Mouse (Mus musculus) monocyte, adult 2 months (primary cell): ENCODE data around the gene Cd52.
"Not testable (repeated sequence)": the region's sequence is repeated elsewhere in the genome, so short reads cannot be mapped to it uniquely, and the experiment has no call there.

Source experiments
- DNase-seq, 2 experiments: peaks; one replicate each; pipeline ENCODE4 v3.0.0; 2022; ENCODE audit warnings: low spot score in 2 of 2, low read depth in 1 of 2

Cd52 gene

DNA sequence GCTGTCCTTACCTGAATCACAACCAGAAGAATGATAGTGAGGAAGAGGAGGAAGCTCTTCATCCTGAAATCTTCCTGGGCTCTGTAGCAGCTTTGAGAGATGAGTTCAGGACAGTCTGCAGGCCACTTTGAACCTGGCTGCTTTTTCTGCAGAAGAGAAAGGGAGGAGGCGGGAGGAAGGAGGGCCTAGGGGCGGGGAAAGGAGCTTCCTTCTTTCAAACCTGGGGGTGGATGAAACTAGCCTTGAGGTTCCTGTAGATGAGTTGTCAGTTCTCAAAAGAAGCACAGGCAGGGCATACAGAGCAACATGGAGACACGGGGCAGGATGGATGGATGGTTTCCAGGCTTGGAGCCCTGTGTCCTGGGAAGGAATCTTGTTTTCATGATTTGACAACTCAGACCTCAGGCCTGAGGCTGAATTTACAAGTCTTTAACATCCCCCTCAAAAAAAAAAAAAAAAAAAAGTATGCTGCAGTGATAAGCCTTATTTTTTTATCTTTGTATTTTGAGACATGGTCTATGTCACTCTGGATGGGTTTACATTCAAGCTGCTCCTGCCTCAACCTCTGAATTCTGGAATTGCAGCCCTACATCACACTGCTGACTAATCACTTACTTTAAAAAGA, at the start of gene Cd52:
Cd52 (minus strand) TSS at position 160 of the 625 bp plus-strand sequence.
- peak; percentile 71 to 78 for DNase-seq

DNA sequence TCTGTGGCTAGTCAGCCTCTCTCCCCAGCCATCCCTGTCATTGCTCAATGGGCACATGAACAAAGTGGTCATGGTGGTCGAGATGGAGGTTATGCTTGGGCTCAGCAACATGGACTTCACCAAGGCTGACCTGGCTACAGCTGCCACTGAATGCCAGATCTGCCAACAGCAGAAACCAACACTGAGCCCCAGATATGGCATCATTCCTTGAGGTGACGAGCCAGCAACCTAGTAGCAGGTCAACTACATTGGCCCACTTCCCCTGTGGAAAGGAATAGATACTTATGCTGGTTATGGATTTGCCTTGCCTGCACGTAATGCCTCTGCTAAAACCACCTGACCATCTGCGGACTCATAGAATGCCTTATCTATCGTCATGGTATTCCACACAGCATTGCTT, 49.4 kb upstream of the Cd52 start:
- not testable (repeated sequence) for DNase-seq

DNA sequence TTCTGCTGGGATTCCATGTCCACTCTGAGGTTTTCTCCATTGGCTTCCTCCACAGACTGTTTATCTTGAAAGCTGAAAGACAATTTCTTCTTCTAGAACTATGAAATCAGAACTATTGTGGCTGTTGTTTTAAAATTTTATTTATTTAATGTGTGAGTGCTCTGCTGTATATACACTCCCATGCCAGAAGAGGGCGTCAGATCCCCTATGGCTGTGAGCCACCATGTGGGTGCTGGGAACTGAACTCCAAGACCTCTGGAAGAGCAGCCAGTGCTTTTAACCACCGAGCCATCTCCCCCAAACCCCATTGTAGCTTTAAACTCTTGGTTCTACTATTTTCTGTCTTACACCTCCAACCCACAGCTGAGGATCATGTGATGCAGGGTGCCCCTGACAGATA, 44.0 kb upstream of the Cd52 start:
- DNase-seq, result no peak

DNA sequence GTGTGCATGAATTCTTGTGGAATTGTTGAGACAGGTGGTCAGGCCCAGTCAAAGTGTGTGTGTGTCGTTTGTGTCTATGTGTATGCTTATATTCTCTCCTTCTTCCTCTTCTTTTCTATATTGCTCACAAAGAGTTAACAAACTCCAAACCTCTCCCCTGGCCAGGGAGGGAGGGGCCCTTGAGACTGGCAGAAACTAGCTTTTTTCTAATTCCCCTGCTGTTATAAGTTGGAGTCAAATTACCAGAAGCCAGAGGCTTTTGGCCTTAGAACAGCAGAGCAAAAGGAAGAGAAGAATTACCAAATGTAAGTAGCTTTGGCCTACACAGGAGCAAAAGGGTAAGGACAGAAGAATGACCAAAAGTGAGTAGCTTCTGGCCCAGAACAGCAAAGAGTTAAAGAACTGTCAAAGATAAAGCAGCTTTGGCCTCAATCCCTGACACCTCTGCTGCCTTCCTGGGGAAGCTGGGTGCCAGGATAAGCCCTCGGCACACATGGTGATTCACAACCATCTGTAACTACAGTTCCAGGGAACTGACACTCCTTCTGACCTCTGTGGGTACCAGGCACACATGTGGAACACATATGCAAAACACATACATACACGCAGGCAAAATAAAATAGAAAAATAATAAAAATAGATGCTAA, 41.5 kb upstream of the Cd52 start:
- no peak for DNase-seq

DNA sequence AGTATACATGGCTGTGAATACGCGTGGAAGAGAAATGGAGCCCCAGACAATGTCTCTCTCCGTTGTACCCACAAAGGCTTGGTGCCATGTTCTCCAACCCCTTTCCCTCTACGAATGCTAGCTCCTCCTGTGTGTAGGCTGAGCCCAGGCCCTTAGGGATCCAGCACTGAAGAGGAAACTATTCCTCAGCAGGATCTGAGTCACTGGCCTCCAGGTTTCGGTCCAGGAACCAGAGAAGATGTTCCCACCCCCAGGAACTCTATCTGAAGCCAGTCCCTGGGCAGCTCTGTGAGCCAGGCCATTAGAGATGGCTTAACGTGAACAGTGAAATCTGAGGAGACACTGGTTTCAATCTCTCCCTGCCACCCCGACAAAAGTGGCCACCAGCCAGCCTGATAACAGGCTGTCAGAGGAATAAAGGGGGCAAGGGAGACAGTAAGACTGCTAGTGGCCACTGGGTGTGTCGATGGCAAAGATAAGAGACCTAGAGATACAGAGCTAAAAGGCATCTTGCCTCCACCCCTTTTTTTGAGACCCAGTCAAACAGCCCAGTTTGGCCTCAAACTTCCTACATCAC, 37.7 kb upstream of the Cd52 start:
- no peak for DNase-seq

DNA sequence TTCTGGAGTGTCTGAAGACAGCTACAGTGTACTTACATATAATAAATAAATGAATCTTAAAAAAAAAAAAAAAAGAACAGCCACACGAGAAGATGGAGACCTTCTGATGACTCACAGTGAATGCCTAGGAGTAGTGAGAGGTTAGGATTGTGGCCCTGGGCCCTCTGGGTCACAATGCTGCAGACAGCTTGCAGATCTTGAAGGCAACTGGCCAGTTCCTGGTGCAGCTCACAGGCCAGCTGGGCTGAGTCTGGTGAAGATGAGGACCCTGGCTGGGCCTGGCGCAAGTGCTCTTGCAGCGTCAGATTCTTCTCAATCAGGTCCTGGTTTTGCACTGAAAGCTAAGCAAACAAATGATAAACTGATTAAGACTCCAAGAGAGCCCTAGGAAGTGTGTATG, 37.2 kb upstream of the Cd52 start:
- DNase-seq, result no peak

DNA sequence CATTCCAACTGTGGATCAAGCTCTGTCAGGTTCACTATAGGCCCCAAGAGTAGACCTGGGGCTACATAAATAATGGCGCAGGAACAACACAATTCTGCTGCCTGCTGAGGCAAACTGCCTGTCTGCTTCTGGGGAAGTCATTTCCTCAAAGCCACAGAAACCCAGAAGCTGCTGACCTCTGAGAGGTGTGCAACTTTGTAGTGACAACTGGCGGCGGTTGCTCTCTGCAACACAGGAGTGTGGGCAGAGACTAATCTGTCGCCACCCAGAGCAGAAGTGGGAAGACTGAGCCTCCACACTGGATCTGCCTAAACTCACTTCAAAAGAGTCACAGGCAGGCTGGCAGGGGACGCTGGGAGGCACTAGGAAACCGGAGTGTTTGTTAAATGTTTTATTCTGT, 34.6 kb upstream of the Cd52 start:
- peak; percentile 40 to 49 for DNase-seq

DNA sequence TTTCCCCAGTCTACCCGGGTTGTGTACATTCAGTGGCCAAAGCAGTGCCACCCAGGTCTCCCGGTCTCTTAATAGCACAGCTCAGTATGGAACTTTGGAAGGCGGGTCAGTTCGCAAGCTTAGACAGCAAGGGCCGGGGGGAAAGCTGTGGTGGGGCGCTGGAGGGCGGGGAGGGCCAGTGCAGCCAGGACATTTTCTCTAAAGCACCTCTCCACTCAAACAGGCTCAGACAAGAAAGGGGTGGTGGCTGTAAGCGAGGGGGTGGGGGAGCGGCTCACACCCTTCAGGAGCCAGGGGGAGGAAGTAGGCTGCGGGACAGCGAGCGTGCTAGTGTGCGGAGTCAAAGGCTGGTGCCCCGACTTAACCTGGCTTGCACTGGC, 34.1 kb upstream of the Cd52 start:
- DNase-seq, result no peak

DNA sequence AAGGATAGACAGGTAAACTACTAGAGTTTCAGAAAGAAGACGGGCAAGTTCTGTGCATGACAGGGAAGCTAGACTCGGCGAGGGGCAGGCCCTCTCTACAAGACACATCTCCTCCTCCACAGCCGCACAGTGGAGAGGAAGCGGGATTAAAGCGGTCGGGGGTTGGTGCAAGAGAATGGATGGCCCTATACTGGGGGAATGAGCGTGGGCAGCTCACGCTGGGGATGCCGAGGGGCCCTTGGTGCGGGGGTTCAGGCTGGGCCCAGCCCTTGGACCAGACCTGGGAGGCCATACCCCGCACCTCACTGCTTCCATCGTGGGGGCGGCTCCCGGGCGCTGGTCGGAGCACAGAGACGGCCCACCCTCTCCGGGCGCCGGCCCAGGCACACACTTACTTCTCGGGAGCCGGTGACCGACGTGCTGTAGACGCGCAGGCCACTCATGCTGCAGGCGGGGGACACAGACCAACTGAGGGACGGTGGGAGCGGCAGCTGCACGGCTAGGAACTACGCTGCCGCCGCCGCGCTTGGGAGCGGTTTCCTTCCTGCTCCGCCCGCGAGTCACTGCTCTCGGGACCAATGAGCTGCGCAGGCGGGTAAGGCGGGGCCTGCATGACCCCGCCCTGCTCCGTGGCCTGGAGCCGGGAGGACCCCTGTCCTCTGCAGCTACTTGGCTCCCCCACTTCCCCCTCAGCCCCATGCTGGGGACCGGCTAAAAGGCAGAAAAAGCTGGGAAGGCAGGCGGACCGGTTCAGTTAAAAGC, 33.5 kb upstream of the Cd52 start, which contains the start of gene Sh3bgrl3:
Sh3bgrl3 (minus strand) TSS at position 569 of the 762 bp plus-strand sequence.
- peak; percentile 55 to 79 for DNase-seq

DNA sequence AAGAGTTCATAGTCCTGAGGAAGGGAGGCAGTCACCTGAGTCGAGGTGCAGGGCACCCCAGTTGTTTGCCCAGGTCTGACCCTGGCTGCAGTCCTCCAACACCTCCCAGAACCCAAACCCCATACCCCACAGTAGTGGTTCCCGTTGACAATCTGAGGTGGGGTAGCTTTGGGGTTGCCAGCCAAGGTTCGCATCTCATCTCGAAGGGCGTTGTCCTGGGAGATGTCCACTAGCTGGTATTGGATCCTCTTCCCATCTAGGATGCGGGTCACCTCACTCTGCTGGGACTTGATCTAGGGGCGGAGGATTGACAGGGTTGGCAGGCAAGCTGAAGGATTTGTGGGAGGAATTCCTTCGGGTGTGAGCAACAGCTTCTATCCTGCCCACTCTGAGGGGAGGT, 32.9 kb upstream of the Cd52 start:
- DNase-seq, result no peak

DNA sequence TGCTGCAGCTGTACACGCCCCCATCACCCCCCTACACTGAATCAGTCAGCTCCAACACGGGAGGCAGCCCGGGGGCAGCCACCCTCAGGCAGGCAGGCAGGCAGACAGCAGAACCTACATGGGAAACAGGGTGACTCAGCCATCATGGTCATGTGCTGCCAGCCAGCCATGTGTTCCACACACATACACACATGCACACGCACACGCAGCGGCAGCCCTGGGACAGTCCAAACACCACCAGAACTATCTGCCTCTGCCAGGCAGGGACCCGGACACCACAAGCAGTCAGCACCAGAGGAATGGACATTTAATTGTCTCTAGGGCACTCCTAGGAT, 32.2 kb upstream of the Cd52 start:
- no peak for DNase-seq

DNA sequence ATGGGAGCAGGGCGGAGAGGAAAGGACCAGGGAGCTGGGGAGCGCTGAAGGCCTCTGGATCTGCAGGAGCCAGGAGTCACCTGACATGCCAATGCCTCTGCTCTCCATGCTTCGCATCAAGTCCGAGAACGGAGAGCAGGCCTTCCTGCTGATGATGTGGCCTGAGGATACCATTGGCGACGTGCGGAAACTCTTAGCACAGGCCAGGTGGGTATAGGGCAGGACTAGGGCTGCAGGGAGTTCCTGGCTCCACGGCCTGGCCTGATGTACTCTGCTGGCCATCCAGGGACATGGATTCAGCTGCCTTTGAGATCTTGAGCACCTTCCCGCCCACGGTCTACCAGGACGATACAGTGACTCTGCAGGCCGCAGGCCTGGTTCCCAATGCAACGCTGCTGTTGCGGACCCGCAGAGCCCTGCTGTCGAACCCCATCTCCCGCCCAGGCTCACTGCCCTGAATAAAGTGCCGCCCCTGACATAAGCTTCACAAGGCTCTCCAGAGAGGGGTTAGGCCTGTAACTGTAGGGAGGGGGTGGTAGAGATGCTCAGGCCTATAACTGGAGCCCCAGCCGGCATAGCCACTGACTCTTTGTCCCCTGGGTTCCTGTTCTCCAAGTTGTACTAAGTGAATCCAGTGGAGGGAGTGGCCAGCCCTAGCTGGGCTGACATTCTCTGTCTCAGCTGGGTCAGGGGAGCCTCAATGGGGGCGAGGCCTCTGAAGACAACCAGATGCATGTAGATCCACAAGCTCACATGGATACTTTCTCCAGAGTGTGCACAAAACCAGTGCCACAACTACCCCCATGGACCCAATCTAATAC, 31.6 kb upstream of the Cd52 start:
- DNase-seq, result no peak

DNA sequence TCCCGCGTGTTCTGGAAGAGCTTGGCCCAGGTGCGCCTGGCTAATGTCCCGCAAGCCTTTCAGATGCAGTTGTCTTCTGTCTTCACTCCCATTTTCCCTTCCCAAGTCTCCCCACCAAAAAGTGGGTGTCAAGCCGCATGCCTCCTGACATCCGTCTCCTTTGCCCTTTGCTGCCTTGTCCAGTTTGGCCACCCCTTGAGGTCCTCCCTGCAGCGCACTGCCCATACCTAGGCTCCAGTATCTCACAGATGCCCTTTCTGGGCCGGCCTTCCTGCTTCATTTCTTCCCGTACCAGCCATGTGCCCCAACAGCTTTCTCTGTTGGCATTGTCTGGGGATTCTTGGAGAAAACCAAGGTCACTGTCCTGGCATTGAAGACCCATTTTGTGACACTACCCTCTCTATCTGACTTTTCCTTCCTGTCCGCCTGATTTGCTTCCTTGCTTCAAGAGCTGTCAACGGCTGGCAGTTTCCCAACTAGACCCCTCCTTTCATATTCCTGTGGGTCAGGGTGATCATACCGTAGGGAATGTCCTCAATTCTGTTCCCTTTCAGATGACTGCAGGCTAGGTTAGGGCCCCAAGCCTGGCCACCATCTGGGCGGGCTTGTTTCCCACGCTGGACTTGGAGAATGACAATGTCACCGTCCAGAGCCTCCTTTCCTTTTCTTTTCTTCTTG, 30.6 kb upstream of the Cd52 start:
- DNase-seq, result no peak

DNA sequence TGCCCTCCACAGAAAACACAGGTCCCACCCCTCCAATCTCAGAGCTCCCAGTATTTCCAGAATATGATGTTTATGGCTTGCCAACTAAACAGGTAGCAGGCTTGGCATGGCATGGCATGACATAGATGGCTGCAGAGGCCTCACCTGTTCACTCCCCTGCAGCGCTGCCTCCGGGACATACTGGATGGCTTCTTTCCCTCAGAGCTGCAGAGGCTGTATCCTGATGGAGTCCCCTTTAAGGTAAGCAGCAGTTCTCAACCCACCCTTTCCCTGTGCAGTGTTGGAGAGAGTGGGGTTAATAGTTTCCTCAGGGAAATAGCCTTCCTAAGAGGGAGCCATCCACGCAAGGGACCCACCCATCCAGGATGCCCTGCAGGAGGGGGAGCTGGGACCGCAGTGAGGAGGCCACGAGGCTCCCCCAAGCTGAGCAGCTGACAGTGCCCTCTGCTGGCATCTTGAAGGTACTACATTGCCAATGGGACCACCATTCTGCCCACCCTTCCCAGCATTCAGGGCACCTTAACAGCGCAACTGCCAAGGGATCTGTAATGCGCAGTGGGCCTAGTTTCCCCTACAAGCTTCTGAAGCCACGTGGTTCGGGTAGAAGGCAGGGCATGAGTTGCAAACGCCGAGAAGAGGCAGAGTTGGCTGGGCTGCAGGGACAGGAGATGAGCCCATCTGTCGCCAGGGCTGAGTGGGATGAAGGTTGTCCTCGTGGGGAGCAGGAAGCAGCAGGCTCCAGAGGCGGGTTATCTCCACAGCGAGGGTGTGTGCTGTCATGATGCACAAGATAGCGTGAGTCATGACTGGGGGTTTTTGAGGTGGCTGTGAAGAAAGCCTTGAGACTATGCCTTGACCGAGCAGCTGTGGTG, 29.0 kb upstream of the Cd52 start:
- DNase-seq, result peak in 1 of 2 experiments; percentile 29

DNA sequence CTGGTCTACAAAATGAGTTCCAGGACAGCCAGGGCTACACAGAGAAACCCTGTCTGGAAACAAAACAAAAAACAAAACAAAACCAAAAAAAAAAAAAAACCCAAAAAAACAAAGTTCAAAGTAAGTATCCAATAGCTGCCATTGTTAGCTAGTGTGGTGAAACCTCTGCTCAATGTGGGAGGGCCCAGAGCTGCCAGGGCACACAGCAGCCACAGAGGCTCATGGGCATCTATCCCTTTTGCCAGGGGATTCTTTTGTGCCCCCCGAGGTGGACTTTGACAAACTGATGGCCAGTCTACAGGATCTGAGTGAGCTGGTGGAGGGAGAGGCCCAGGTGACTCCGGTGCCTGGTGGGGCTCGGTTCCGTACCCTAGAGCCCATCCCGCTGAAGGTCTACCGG, 28.3 kb upstream of the Cd52 start:
- no peak for DNase-seq

DNA sequence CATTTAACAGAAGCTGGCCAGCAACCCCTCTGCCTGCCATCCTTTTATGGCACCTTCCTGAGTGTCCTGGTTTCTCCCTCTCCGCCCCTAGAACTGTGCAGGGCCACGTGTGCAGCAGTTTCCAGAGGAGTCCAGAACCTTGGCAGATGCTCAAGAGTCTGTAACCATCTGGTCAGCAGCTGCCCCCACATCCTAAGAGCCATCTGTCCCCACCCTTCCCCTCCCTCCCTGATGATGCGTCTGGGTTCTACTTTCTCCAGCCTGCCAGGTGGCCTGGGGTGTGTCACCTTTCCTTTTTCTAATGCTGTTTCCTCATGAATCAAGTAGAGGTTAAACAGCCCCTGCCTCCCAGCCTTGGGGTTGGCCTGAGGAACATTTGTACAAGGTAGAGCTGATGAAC, 27.4 kb upstream of the Cd52 start:
- DNase-seq, result no peak

DNA sequence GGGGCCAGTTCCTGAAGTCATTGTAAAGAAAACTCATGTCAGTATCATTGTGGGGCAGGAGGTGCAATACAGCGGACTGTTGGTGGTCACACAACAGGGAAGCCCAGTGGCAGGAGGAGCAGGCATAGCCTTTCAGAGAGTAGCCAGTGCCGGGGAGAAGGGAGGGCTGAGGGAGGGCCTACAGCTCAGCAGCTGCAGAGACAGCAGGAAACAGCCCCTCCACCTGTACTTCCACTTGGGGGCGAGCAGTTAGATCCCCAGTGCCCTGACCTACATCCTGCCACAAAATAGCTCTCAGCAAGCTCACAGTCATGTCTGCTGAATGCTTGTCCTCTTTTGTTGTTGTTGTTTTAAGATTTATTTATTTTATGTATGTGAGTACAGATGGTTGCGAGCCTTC, 26.7 kb upstream of the Cd52 start:
- no peak for DNase-seq

DNA sequence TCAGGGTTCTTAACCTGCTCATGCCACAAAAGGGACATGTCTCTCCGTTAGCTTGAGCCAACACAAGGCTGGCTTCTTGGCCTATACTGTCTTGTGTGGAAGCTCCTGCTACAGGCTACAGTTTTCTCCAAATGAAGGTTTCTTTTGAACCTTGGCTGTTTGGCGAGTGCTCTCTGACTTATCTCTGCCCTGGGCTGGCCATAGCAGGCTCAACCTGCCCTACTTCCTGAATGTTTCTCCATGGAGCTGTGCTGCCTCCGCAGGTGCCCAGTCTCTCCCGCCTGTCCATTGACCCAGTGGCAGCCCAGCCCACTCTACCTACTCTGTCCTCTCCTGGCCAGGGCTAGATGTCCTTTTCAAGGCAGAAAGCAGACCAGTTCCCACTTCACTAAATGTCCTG, 26.0 kb upstream of the Cd52 start:
- DNase-seq, result no peak

DNA sequence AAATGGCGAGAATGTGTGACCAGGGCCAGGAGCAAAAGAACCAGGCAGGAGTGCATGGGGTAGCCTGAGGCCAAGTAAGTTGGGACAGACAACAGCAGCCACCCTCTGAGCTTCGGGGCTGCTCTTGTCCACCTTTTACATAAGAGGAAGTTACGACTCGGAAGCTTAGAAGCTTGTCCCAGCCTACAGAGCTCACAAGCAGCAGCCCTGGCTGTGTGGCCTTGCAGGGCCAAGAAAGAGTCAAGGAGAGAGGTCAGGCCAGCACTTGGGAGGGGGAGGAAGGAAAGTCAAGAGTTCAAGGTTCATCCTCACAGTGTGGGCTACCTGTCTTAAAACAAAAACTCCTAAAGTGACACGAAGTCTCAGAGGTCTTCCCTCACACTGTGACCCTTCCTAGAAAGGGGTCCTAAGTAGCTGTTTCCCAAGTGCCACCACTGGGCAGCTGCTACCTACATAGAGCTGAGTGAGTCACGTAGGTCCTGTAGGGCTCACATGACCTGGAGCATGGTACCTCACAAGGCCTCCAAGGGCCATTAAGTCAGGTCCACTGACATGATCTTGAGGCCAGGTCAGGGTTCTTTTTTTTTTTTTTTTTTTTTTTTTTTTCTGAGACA, 25.4 kb upstream of the Cd52 start:
- no peak for DNase-seq
